Mouse (Mus musculus): Measurements from ENCODE around the gene Ly6c1. TPM values are rescaled to one million over a fixed set of nuclear protein-coding genes. Genes with fewer than 3 reads are reported as not detected.
"Not testable (repeated sequence)": the region's sequence is repeated elsewhere in the genome, so short reads cannot be mapped to it uniquely, and the experiment has no call there.

Gene Ly6c1
- total RNA-seq (2015) (4.9 and 6.9 TPM in 2 replicates), total RNA-seq (2017) (0.48 and 0.53 TPM in 2 replicates)

DNA sequence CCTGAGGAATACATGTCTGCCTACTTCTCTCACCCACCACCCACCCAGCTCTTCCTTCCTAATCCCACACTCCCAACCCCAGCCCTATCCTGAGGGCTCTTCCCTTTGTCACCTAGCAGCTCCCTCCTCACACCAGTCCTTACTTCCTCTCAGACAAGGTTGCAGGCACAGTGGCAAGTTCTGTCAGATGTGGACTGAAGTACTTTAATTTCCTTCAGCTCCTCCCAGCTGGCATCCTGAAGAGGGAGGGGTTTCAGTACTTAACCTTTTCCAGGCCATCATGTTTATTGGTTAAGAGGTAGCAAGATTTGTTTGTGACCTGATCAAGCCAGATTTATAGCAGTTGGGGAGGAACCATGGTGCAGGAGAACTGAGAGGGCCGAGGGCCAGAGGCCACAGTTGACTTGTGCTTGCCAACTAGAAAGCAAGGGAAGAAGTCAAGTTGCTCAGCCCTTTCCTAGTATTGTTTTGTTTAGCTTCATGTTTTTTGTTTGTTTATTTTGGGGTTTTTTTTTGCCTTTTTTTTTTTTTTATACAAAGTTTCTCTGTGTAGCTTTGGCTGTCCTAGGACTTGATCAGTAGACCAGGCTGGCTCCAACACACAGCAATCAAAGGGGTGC is at the start of gene Ly6c1:
Gene Ly6c1 (minus strand): TSS at position 189 of the 620 bp plus-strand sequence.
- not testable (repeated sequence) for ATAC-seq (ENCODE audit: poor library complexity, severe bottlenecking)

DNA sequence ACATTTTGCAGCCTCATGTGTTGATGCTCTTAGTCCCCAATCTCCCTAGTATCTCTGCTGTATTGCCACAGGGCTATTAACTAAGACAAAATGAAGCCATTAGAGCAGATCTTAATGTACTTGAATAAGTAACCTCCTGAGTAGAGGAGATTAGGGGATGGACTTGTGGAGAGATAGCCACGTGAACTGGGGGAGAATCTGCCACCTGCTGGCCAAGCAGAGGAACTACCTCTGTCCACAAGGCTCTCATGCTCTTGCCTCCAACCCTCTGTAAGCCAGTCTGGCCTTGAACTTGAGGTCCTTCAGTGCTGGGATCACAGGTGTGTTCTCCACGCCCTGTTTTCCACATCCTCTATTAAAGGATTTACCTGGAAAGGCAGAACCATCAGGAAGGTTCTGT is 39.4 kb upstream of the Ly6c1 start:
- not testable (repeated sequence) for ATAC-seq (ENCODE audit: poor library complexity, severe bottlenecking)

DNA sequence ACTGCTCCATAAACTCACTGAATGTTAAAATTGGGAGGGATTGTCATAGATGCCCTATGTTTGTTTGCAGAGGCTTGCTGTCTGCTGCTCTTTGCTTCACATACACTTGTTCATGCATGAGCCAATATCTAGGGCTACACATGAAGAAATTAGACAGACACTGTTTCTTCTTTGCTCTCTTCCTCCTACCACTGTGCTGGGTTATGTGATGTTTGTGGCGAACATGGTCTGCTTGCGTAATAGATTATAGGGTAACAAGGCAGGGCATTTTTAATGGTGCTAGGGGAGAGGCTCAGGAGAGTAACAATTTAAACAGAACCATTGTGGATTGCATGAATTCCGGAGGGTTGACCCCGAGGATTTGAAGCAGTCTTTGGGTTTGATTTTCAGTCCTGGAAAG is 21.3 kb upstream of the Ly6c1 start:
- peak; percentile 80 for ATAC-seq (ENCODE audit: poor library complexity, severe bottlenecking)

DNA sequence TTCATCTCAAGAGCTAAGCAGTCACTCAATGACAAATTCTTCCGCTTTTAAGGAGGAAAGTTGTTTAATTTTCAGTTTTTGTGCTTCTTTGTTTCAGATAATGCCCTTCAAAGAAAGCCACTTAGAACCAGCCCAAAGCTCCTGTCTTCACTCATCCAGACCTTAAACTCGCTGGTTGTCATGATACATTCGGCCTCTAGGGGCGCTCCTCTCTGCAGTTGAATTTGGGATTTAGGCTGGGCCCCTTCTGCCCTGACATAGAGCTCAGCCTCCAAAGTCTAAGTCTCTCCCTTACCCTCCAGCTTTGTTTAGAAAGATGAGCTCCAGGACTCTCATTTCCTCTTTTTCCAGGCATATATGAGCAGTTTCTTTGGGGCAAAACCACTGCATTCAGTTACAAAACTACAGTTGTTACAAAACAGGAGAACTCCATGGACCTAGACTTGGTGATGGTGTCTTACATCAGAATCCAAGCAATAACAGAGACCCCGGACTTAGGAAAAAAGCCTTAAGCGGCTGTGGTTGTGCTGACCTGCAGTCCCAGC is 13.5 kb upstream of the Ly6c1 start:
- peak; percentile 77 for ATAC-seq (ENCODE audit: poor library complexity, severe bottlenecking)

DNA sequence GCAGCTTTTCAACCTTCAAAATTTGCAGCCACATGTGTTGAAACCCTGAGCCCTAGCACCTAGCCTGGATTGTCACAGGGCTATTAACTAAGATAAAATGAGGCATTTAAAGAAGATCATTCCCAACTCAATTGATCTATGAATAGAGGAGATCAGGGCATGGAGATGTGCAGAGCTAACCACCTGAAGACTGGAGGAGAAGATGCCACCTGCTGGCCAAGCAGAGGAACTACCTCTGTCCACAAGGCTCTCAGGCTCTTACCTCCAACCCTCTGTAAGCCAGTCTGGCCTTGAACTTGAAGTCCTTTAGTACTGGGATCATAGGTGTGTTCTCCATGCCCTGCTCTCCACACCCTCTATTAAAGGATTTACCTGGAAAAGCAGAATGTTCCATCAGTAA is 11.9 kb upstream of the Ly6c1 start:
- peak; percentile 71; the same call in 1 of the 2 replicates for ATAC-seq (ENCODE audit: poor library complexity, severe bottlenecking)

DNA sequence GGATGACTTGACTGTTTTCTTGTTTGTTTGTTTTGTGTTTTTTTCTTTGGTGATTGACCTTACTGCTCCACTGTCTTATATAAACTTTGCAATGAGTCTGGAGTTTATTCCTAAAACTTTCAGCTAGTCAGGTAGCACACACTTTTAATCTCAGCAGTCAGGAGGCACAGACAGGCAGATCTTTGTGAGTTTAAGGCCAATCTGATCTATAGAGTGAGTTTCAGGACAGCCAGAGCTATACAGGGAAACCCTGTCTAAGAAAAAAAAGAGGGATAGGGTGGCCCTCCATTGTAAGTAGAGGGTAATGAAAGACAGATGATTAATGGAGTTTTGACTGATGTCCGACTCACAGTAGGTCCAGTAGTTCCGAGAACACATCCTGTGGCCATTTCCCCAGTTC is 7.4 kb upstream of the Ly6c1 start:
- ATAC-seq (ENCODE audit: poor library complexity, severe bottlenecking) = no peak

DNA sequence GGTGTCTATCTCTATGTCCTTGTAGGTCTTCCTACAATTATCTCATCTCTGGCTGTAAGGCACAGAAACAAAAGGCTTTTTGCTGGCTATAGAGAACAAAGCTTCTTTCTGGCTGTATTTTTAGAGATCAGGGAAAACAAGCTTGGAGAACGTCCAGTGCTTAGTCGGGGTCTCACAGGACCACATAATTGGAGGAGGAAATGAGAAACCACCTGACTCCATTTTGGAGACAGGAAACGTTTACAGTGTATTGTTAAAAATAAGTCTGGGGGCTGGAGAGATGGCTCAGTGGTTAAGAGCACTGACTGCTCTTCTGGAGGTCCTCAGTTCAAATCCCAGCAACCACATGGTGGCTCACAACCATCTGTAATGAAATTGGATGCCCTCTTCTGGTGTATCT is 6.8 kb upstream of the Ly6c1 start:
- ATAC-seq (ENCODE audit: poor library complexity, severe bottlenecking) = not testable (repeated sequence)

DNA sequence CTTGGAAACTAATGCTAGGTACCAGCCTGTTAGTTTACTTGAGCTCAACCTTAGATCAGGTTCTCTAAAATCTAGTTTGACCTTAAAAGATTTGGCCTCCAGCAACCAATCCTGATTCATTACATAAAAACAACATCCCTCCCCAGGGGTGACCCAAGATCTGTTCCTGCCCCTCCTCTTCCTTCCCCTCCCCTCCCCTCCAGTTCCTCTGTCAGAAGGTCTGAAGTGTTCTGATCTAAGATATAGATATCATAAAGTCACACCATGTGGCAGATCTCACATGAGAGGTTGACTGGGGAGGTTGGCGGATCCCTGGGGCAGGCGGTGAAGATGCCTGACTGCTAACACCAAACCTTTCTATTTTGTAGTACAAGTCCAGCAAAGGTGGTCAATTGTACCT is 3.8 kb upstream of the Ly6c1 start:
- 0 out of 2 replicates have a peak, but pooled peaks have one; percentile 27 for ATAC-seq (ENCODE audit: poor library complexity, severe bottlenecking)

DNA sequence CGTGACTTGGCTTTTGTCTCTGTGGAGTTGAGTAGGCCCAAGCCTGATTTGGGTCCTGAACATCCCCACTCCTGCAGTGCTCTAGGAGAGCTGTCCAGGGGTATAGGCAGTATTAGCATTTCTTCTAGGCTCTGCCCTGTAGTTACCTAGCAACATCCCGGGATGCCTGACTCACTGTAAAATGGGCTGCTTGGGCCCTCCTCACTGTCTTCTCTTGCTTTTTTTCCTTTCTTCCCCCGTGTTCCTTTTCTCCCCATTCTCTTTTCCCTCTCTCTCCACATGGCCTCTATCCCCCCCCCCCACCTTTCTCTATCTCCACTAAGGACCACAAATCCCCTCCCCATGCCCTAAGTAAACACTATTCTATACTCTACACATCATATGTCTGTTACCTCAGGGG is 2.5 kb upstream of the Ly6c1 start:
- not testable (repeated sequence) for ATAC-seq (ENCODE audit: poor library complexity, severe bottlenecking)

DNA sequence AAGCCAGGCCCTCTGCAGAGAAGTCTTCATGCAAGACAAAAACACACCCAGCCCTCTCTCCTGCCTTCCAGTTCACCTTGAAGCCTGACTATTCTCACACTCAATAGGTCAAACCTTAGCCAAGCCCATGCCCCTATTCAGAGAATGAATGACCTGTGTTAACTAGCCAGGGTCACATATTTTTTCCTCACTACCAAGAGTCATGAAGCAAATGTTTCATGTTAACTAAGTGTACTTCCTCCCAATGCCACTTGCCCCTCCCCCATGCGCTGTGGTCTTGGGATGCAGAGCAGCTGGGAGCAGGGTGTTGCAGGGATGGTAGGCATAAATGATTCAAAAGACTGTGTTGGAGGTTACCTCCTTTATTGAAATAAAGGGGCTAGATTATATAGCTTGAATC is 2.0 kb upstream of the Ly6c1 start:
- 0 out of 2 replicates have a peak, but pooled peaks have one; percentile 18 for ATAC-seq (ENCODE audit: poor library complexity, severe bottlenecking)

DNA sequence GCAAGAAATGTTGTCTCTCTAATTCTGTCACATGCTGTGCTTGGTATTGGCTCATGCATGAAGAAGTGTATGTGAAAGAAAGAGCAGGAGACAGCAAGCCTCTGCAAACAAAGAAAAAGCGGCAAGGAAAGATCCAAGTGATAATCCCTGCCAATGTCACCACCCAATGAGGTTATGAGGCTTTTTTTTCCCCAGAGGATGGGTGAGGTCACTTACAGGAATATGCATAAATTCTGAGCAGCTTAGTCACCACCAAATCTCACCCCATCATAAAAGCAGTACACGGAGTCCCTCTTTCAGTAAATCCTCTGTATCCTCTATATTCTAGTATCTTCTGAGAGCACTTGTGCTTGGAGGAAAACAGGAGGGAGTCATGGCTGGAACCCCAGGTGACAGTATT is 1.2 kb upstream of the Ly6c1 start:
- not testable (repeated sequence) for ATAC-seq (ENCODE audit: poor library complexity, severe bottlenecking)

DNA sequence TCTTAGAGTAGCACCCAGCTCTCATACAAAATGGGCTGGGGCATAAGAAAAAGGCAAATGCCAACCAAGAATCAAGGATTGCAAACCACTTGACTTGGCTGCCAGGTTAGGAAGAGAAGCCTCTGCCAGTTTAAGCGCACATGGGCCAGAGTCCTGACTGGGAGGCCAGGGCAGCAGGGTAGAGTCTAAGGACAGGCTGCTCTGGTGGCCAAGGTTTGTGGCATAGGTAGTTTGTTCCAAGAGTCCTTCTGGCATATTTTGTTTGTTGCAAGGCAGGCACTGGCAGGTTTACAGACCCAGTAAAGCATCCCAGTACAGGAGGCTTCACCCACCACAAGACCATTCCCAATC is 685 bp downstream of the Ly6c1 start:
- not testable (repeated sequence) for ATAC-seq (ENCODE audit: poor library complexity, severe bottlenecking)

DNA sequence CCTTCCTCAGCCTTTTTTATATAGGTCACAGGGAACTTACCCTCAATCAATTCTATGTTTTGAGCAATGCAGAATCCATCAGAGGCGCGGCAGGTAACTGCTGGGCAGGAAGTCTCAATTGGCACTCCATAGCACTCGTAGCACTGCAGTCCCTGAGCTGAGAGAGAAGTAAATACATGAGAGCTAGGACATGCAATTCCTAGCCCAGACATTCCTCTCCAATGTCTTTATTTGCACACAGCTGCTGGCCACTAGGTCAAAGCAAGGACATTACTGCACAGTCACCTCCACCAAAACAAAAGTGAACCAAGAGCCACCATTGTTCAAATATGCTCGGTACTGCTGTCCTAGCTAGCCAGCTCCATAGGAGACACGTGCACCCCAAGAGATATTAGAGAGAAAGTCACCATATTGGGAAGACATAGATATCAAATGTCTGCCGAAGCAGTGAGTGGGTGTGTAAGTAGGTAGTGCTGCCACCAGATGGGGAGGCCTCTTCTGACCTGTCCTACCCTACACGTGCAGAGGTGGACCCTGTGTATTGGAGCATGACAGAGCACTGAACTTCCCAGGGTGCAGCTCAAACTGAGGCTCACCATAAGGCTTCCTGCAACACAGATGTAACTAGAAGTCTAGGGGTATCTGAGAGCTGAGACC is 1.2 kb downstream of the Ly6c1 start:
- not testable (repeated sequence) for ATAC-seq (ENCODE audit: poor library complexity, severe bottlenecking)

DNA sequence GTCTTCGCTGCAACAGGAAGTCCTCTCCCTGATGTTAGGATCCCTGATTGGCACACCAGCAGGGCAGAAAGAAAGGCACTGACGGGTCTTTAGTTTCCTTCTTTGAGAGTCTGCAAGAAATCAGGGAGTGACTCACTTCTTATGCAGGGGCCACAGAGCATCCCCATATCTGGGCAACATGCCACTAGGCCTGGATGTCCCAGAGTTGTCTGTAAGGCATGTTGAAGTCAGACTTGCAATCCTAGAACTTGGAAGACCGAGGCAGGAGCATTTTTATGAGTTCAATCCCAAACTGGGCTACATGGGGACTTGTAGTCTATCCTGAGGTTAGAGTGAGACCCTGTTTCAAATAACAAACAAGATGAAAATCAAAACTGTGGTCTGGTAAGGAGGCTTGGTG is 3.1 kb downstream of the Ly6c1 start:
- not testable (repeated sequence) for ATAC-seq (ENCODE audit: poor library complexity, severe bottlenecking)

DNA sequence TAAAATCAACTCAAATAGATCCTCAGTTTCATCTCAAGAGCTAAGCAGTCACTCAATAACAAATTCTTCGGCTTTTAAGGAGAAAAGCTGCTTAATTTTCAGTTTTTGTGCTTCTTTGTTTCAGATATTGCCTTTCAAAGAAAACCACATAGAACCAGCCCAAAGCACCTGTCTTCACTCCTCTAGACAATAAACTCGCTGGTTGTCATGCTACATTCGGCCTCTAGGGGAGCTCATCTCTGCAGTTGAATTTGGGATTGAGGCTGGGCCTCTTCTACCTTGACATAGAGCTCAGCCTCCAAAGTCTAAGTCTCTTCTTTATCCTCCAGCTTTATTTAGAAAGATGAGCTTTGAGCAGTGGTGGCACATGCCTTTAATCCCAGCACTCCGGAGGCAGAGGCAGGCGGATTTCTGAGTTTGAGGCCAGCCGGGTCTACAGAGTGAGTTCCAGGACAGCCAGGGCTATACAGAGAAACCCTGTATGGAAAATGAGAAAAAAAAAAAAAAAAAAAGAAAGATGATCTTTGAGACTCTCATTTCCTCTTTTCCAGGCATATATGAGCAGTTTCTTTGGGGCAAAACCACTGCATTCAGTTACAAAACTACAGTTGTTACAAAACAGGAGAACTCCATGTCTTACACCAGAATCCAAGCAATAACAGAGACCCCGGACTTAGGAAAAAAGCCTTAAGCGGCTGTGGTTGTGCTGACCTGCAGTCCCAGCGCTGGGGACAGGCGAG is 27.4 kb downstream of the Ly6c1 start:
- ATAC-seq (ENCODE audit: poor library complexity, severe bottlenecking) = peak; percentile 73

DNA sequence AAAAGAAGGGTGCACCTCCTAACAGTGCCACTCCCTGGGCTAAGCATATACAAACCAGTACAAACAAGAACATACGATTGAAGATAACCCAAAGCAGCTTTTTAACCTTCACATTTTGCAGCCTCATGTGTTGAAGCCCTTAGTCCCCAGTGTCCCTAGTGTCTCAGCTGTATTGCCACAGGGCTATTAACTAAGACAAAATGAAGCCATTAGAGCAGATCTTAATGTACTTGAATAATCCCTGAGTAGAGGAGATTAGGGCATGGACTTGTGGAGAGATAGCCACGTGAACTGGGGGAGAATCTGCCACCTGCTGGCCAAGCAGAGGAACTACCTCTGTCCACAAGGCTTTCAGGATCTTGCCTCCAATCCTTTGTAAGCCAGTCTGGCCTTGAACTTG is 29.2 kb downstream of the Ly6c1 start:
- peak; percentile 85 for ATAC-seq (ENCODE audit: poor library complexity, severe bottlenecking)

Other genes with a start within 250 kb of the Ly6c1 start
- not detected in 2 replicates for gene Gml2, start 229.8 kb downstream of the Ly6c1 start, total RNA-seq (2015)
- gene Gml2, start 229.8 kb downstream of the Ly6c1 start, total RNA-seq (2017) = not detected in 2 replicates
- gene 2010109I03Rik, start 151.8 kb downstream of the Ly6c1 start, total RNA-seq (2015) = 0.11 and 0.41 TPM in 2 replicates
- 0.55 TPM in 1 of 2 replicates, not detected in the other for gene 2010109I03Rik, start 151.8 kb downstream of the Ly6c1 start, total RNA-seq (2017)
- 1.1 and 2.8 TPM in 2 replicates for gene Ly6i, start 65.4 kb downstream of the Ly6c1 start, total RNA-seq (2015)
- 2.2 and 3.4 TPM in 2 replicates for gene Ly6i, start 65.4 kb downstream of the Ly6c1 start, total RNA-seq (2017)
- gene Ly6a, start 50.8 kb downstream of the Ly6c1 start, total RNA-seq (2015) = 4.2 and 5.4 TPM in 2 replicates
- 0.44 and 1.6 TPM in 2 replicates for gene Ly6a, start 50.8 kb downstream of the Ly6c1 start, total RNA-seq (2017)
- 9,861 and 10,026 TPM in 2 replicates for gene Ly6c2, start 63.1 kb upstream of the Ly6c1 start, total RNA-seq (2015)
- gene Ly6c2, start 63.1 kb upstream of the Ly6c1 start, total RNA-seq (2017) = 3,107 and 3,295 TPM in 2 replicates
- 146 and 232 TPM in 2 replicates for gene Ly6g, start 106.4 kb upstream of the Ly6c1 start, total RNA-seq (2015)
- gene Ly6g, start 106.4 kb upstream of the Ly6c1 start, total RNA-seq (2017) = 79.2 and 81.9 TPM in 2 replicates
- not detected in 2 replicates for gene BC025446, start 167.5 kb upstream of the Ly6c1 start, total RNA-seq (2015)
- gene BC025446, start 167.5 kb upstream of the Ly6c1 start, total RNA-seq (2017) = not detected in 2 replicates
- gene Ly6f, start 219.6 kb upstream of the Ly6c1 start, total RNA-seq (2015) = not detected in 2 replicates
- not detected in 2 replicates for gene Ly6f, start 219.6 kb upstream of the Ly6c1 start, total RNA-seq (2017)

Measured in megakaryocyte, adult 5-6 weeks (primary cell).